Mouse (Mus musculus) embryonic facial prominence, embryonic 10.5 days (tissue): ENCODE data around the gene Myh6. TPM values are rescaled to one million over a fixed set of nuclear protein-coding genes. Genes with fewer than 3 reads are reported as not detected.

ENCODE experiments used
- DNase-seq: peaks from one replicate; pipeline ENCODE4 v3.0.0-alpha.2; 2017; ENCODE audit warnings: low spot score
- H3K27ac ChIP-seq: fragments of 300-500 bp; sonication (generic); replicated peaks from 2 replicates; pipeline ENCODE4 v1.5.1; 2016; ENCODE audit warnings: mild to moderate bottlenecking
- H3K27me3 ChIP-seq: fragments of 300-500 bp; sonication (generic); replicated peaks from 2 replicates; pipeline ENCODE4 v1.6.1; 2016; ENCODE audit warnings: low read depth, mild to moderate bottlenecking; ENCODE audit not compliant: poor library complexity, severe bottlenecking
- H3K36me3 ChIP-seq: fragments of 300-500 bp; sonication (generic); replicated peaks from 2 replicates; pipeline ENCODE4 v1.6.1; 2016; ENCODE audit warnings: mild to moderate bottlenecking, moderate library complexity
- H3K4me1 ChIP-seq: fragments of 300-500 bp; sonication (generic); 2 replicates; pipeline ENCODE4 v1.6.1; 2016
- H3K4me3 ChIP-seq: fragments of 300-500 bp; sonication (generic); 2 replicates; pipeline ENCODE4 v1.5.1; 2016; ENCODE audit warnings: mild to moderate bottlenecking, moderate library complexity
- H3K9me3 ChIP-seq: fragments of 300-500 bp; sonication (generic); 2 replicates; pipeline ENCODE4 v1.6.1; 2016; ENCODE audit warnings: mild to moderate bottlenecking
- WGBS: fragments of 180-500 bp; shearing (Covaris S2); methylation state at CpG from one replicate; pipeline ENCODE4 v1.1.7; 2016; 5-methylcytosine and 5-hydroxymethylcytosine counted together
- polyA plus RNA-seq: library from polyadenylated mRNA; unstranded; fragments of >200 nt; fragmentation: Nextera tagmentation; extraction: Ambion mirVana; gene quantifications from 2 replicates; pipeline ENCODE4 v1.2.1, GENCODE M21; 2016

Myh6 gene
- polyA plus RNA-seq, 1 experiment from 2014 or later = 0.26 TPM

- no peaks in the 10 kb centered on the region for H3K27me3 ChIP-seq
- H3K27ac ChIP-seq = peak within 1 kb of the TSS; percentile 84
- H3K4me3 ChIP-seq = peak within 1 kb of the TSS; percentile 26; the same call in 1 of the 2 replicates
- H3K36me3 ChIP-seq = no peaks in the 10 kb centered on the region
- DNase-seq = peak; percentile 38
- 21% methylated on average over 8 of the region's 8 CpGs for WGBS
- peaks cover 38% of the 10 kb centered on the region for H3K4me1 ChIP-seq
- no peaks in the 10 kb centered on the region for H3K9me3 ChIP-seq
Measured at GRCm38 (mm10) chr14:54935904-54936830, 30.6 kb downstream of the Myh6 start, which contains the start of gene Cmtm5. Cmtm5 (plus strand) TSS chr14:54936261.

- H3K9me3 ChIP-seq = no peaks in the 10 kb centered on the region
- 35% methylated on average over 6 of the region's 6 CpGs for WGBS
- peaks cover 11% of the 10 kb centered on the region for H3K27me3 ChIP-seq
- no peaks in the 10 kb centered on the region for H3K36me3 ChIP-seq
- H3K27ac ChIP-seq = peak within 1 kb of the TSS; percentile 49; the same call in 1 of the 2 replicates
- DNase-seq = peak; percentile 20
- no peak within 1 kb of the TSS for H3K4me3 ChIP-seq
- peaks cover 51% of the 10 kb centered on the region for H3K4me1 ChIP-seq
Measured at GRCm38 (mm10) chr14:54932645-54933150, 34.0 kb downstream of the Myh6 start, which contains the start of gene Il25. Il25 (plus strand) TSS chr14:54932695.

GRCm38 (mm10) chr14:54930431-54930830, 36.3 kb downstream of the Myh6 start:
- Histone ChIP-seq H3K9me3 (no peaks in the 10 kb centered on the region), H3K27me3 (peaks cover 11% of the 10 kb centered on the region), H3K36me3 (no peaks in the 10 kb centered on the region), H3K27ac (peak overlapping the region; percentile 44; the same call in 1 of the 2 replicates), H3K4me1 (peaks cover 60% of the 10 kb centered on the region), H3K4me3 (no peak overlapping the region)
- DNase-seq = no peak
- 30% methylated on average over 2 of the region's 2 CpGs for WGBS

DNA sequence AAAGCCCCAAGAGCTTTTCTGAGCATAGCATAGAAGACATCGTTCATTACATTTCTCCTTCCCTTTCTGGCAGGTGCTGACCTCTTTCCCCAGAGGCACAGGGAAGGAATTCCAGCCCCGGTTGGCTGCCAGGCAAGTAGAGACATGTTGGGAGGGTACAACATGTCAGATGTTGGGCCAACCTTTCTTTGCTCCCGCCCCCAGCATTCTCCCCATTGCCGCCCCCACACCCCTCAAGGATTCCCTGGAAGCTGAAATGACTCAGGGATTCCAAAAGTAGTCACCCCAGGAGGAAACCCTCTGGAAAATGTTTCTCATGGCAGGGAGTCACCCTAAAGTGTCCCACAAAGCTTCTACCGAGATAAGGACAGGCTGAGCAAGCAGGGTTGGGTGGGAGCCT, 36.9 kb downstream of the Myh6 start:
- Histone ChIP-seq H3K4me3 (no peak overlapping the region), H3K9me3 (no peaks in the 10 kb centered on the region), H3K27me3 (peaks cover 11% of the 10 kb centered on the region), H3K27ac (0 out of 2 replicates have a peak overlapping the region, but pooled peaks have one; percentile 44), H3K36me3 (no peaks in the 10 kb centered on the region), H3K4me1 (peaks cover 62% of the 10 kb centered on the region)
- WGBS = 76% methylated on average over 5 of the region's 5 CpGs
- DNase-seq = no peak

- Histone ChIP-seq H3K36me3 (peaks cover 15% of the 10 kb centered on the region), H3K27me3 (peaks cover 11% of the 10 kb centered on the region), H3K9me3 (peaks cover 2% of the 10 kb centered on the region; the same call in 1 of the 2 replicates), H3K27ac (peak overlapping the region; percentile 100), H3K4me3 (peak overlapping the region; percentile 72), H3K4me1 (peaks cover 69% of the 10 kb centered on the region)
- WGBS = 14% methylated on average over 7 of the region's 7 CpGs
- DNase-seq = peak; percentile 18
Measured at GRCm38 (mm10) chr14:54927296-54927695, 39.4 kb downstream of the Myh6 start.

DNA sequence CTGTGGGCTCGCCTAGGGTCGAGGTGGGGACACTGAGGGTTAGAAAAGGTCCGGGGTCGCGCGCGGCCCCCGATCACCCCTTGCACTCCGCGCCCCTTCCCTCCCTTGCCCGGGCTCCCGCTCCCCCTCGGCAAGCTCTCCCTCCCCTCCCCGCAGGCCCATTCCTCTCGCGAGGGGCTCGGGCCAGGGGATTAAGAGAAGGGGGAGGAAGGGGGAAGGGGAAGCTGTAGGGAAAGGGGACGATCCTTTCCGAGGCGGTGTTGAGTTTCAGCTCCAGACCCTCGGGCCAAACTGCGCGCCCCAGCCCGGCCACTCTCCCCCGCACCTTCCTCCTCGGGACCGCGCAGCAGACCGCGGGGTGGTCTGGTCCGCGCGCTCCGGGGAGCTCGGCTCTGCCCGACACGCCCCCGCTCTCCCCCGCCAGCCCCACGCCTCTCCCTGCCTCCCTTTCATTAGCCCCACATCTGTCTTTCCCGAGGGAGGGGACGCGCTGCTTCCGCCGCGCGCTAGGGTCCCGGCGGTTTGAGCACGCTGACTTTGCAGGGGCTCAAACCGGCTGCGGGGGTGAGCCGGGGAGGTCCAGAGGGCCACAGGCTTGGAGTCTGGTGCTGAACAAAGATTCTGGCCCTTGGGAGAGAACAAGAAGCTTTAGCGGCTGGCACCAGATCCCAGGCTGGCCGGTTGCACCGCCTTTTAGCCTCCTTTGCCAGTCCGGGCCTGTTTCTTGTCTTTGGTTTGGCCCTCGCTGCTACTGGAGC, 40.1 kb downstream of the Myh6 start:
- peak; percentile 94 for DNase-seq

GRCm38 (mm10) chr14:54925349-54926342, 41.1 kb downstream of the Myh6 start, which contains the start of gene Efs:
Efs (minus strand) TSS chr14:54926126.
- H3K4me3 ChIP-seq = peak within 1 kb of the TSS; percentile 72
- peaks cover 63% of the 10 kb centered on the region for H3K4me1 ChIP-seq
- peak; percentile 83 for DNase-seq
- peaks cover 11% of the 10 kb centered on the region for H3K27me3 ChIP-seq
- H3K27ac ChIP-seq = peak within 1 kb of the TSS; percentile 100
- WGBS = under 1% methylated on average over 57 of the region's 57 CpGs
- peaks cover 31% of the 10 kb centered on the region for H3K36me3 ChIP-seq
- H3K9me3 ChIP-seq = peaks cover 18% of the 10 kb centered on the region

More for the DNA sequence above, 40.1 kb downstream of the Myh6 start:
- H3K9me3 ChIP-seq = peaks cover 9% of the 10 kb centered on the region
- WGBS = under 1% methylated on average over 58 of the region's 58 CpGs
- H3K27ac ChIP-seq = peak overlapping the region; percentile 100
- peak overlapping the region; percentile 72 for H3K4me3 ChIP-seq
- H3K4me1 ChIP-seq = peaks cover 66% of the 10 kb centered on the region
- H3K36me3 ChIP-seq = peaks cover 22% of the 10 kb centered on the region
- H3K27me3 ChIP-seq = peaks cover 11% of the 10 kb centered on the region

- WGBS = 13% methylated on average over 7 of the region's 7 CpGs
- Histone ChIP-seq H3K27ac (peak overlapping the region; percentile 100), H3K9me3 (peaks cover 20% of the 10 kb centered on the region), H3K4me1 (peaks cover 56% of the 10 kb centered on the region), H3K27me3 (peaks cover 11% of the 10 kb centered on the region), H3K36me3 (peaks cover 40% of the 10 kb centered on the region), H3K4me3 (peak overlapping the region; percentile 72)
- peak; percentile 80 for DNase-seq
Measured at GRCm38 (mm10) chr14:54924641-54925348, 41.9 kb downstream of the Myh6 start.

GRCm38 (mm10) chr14:54920076-54920685, 46.5 kb downstream of the Myh6 start:
- peaks cover 86% of the 10 kb centered on the region for H3K36me3 ChIP-seq

DNA sequence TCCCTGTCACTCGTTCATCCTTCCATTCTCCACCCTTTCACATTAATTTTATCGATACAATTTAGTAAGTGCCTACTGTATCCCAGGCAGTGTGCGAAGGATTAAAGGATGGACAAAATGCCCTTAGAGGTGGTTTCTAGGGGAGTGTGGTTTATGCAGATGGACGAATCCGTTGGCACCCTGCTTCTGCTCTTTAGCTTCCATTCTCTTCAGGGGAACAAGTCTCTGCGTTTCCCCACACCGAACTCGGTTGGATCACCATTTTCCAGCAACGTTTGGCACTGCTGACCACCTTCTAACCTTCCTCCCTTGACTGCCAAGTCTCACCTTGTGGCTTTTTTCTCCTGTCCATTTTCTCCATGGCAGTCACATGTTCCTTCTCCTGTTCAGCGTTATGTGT, 53.4 kb downstream of the Myh6 start:
- H3K27ac ChIP-seq = peak overlapping the region; percentile 95
- peak; percentile 22 for DNase-seq
- 19% methylated on average over 10 of the region's 10 CpGs for whole genome bisulfite sequencing

More at GRCm38 (mm10) chr14:54920076-54920685, 46.5 kb downstream of the Myh6 start:
- H3K27ac ChIP-seq = no peak overlapping the region
- H3K9me3 ChIP-seq = peaks cover 20% of the 10 kb centered on the region
- DNase-seq = no peak
- no peaks in the 10 kb centered on the region for H3K27me3 ChIP-seq
- H3K4me3 ChIP-seq = no peak overlapping the region
- WGBS = 93% methylated on average over 16 of the region's 16 CpGs
- peaks cover 25% of the 10 kb centered on the region for H3K4me1 ChIP-seq

More for the DNA sequence above, 53.4 kb downstream of the Myh6 start:
- Histone ChIP-seq H3K27me3 (no peaks in the 10 kb centered on the region), H3K9me3 (no peaks in the 10 kb centered on the region), H3K36me3 (peaks cover 67% of the 10 kb centered on the region), H3K4me1 (peaks cover 43% of the 10 kb centered on the region), H3K4me3 (peak overlapping the region; percentile 98)
